Mouse (Mus musculus) subcutaneous adipose tissue, adult 2 months (tissue): Measurements from ENCODE around the gene Cldn24. TPM values are rescaled to one million over a fixed set of nuclear protein-coding genes. Genes with fewer than 3 reads are reported as not detected.

ENCODE experiments used
- polyA plus RNA-seq: library from polyadenylated mRNA; depleted of rRNA; stranded (reverse); fragments of >200 nt; gene quantifications from 2 replicates; pipeline ENCODE4 v1.2.3, GENCODE M21; 2012; ENCODE audit warnings: low replicate concordance; rRNA removed

The Cldn24 gene
- polyA plus RNA-seq = not detected in 2 replicates

GRCm38 (mm10) chr8:47821843-47822242, at the start of gene Cldn24:
Gene Cldn24 (plus strand): TSS chr8:47822143.

GRCm38 (mm10) chr8:47824182-47824581, 2.2 kb downstream of the Cldn24 start, which contains the start of gene Cldn22:
Gene Cldn22 (plus strand): TSS chr8:47824482.

Other genes starting within 250 kb of the Cldn24 start
- 4.7 and 5.2 TPM in 2 replicates for gene Ing2, start 146.6 kb upstream of the Cldn24 start, polyA plus RNA-seq
- gene Cdkn2aip, start 108.2 kb upstream of the Cldn24 start, polyA plus RNA-seq = 5.9 and 14.6 TPM in 2 replicates
- 13.4 and 23.0 TPM in 2 replicates for gene Cldn22, start 2.3 kb downstream of the Cldn24 start, polyA plus RNA-seq
- gene Wwc2, start 168.8 kb downstream of the Cldn24 start, polyA plus RNA-seq = 9.0 and 11.8 TPM in 2 replicates